Mouse (Mus musculus): ENCODE measurements at regions not wholly inside any gene's neighbourhood (a gene's known extent, or its start where the extent isn't known, plus 50 kb on each side); places are given as distances from the start of the nearest gene placed in this dataset.
A peak's percentile ranks its signal among the peaks of the same experiment; 100 is the strongest.

DNA sequence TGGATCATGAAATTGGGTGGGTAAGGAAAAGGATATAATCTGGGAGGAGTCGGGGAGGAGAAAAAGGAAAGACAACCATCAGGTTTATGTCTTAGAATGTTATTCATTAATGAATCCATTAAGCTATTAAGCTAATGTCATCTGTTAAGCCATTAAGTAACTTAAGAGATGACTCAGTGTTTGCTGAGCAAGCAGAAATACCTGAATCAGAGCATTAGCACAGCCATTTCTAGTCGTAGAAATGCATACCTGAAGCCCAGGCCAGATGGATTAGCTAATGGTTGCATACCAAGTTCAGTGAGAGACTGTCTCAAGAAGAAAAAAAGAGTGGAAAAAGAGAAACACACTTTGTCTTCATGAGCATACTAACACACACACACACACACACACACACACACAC, 244.0 kb upstream of the P2ry1 start:
- Histone ChIP-seq H3K4me2 (ENCODE audit: low read depth, low read length) (no peak overlapping the region), H3K4me3 (ENCODE audit: low read length) (no peak overlapping the region), H3K9ac (ENCODE audit: low read length) (no peak overlapping the region), H3K27ac (ENCODE audit: low read length) (no peak overlapping the region), H3K4me1 (ENCODE audit: control insufficient read depth, insufficient read depth, low read length) (no peaks in the 10 kb centered on the region), H3K36me3 (ENCODE audit: control insufficient read depth, insufficient read depth) (no peaks in the 10 kb centered on the region), H3K27me3 (ENCODE audit: control insufficient read depth, insufficient read depth, low read length) (no peaks in the 10 kb centered on the region), H3K9me3 (replicated peaks; ENCODE audit: control insufficient read depth, low read length) (no peaks in the 10 kb centered on the region)
- 71% methylated on average over 2 of the region's 2 CpGs for WGBS
- ATAC-seq (replicated peaks; ENCODE audit: extremely low read depth, insufficient read depth, low FRiP score), result no peak

DNA sequence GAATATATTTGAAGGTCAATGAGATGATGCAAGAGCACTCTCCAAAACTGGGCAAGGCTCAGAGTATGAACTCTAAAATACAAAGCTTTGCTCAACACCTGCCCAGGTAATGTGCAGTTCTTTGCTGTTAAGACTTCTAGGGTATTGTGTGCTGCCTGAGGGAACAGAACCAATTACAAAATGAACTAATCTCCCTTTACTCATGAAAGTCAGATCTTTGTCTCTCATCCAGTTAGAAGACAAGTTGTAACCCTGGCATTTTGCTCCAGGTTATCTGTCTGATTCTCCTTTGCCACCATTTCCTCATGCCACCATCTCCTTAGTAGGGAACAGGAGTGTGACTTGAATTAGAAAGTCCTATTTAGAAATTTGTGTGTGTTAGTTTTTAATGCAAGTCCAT, 243.5 kb upstream of the P2ry1 start:
- Histone ChIP-seq H3K9me3 (replicated peaks; ENCODE audit: control insufficient read depth, low read length) (no peaks in the 10 kb centered on the region), H3K27ac (ENCODE audit: low read length) (no peak overlapping the region), H3K27me3 (ENCODE audit: control insufficient read depth, insufficient read depth, low read length) (no peaks in the 10 kb centered on the region), H3K36me3 (ENCODE audit: control insufficient read depth, insufficient read depth) (no peaks in the 10 kb centered on the region), H3K4me3 (ENCODE audit: low read length) (no peak overlapping the region), H3K9ac (ENCODE audit: low read length) (no peak overlapping the region), H3K4me2 (ENCODE audit: low read depth, low read length) (no peak overlapping the region), H3K4me1 (ENCODE audit: control insufficient read depth, insufficient read depth, low read length) (no peaks in the 10 kb centered on the region)
- no peak for ATAC-seq (replicated peaks; ENCODE audit: extremely low read depth, insufficient read depth, low FRiP score)

DNA sequence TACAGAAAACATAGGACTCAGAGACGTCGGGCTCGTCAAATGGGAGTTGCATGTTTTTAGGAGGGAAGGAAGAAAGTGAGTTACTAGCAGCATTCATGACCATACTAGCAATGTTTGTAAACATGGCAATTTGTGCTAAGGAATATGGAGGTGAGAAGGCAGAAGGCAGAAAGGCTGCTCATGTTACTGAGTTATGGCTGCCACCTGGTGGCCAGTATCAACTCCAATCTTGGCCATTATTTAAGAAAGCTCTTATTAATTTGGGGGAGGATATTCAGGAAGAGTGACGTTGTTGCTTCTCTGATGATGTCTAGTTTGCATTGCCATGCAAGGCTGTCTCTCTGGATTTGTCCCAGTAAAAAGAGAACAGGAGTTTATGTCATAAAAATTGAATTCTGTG, 239.7 kb upstream of the P2ry1 start:
- Histone ChIP-seq H3K9me3 (replicated peaks; ENCODE audit: control insufficient read depth, low read length) (no peaks in the 10 kb centered on the region), H3K9ac (ENCODE audit: low read length) (no peak overlapping the region), H3K4me3 (ENCODE audit: low read length) (no peak overlapping the region), H3K36me3 (ENCODE audit: control insufficient read depth, insufficient read depth) (no peaks in the 10 kb centered on the region), H3K27me3 (ENCODE audit: control insufficient read depth, insufficient read depth, low read length) (no peaks in the 10 kb centered on the region), H3K27ac (ENCODE audit: low read length) (no peak overlapping the region), H3K4me2 (ENCODE audit: low read depth, low read length) (no peak overlapping the region), H3K4me1 (ENCODE audit: control insufficient read depth, insufficient read depth, low read length) (no peaks in the 10 kb centered on the region)
- WGBS, result 57% methylated on average over 4 of the region's 4 CpGs
- ATAC-seq (replicated peaks; ENCODE audit: extremely low read depth, insufficient read depth, low FRiP score), result no peak

DNA sequence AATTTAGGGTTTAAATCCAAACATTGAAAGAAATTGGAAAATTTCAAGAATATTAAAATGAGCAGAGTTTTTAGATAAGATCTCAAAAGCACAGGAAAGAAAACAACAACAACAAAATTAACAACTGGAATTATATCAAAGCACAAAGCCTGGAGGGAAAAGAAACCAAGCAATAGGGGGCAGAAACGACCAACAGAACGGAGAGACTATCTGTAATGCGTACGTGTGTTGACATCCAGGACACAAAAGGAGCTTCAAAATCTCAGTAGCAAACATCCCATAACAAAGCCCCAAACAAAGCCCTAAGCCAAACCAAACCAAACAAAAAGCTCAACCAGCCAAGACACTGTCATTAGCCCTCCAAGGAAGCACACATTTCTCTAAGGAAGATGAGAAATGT, 237.5 kb upstream of the P2ry1 start:
- Histone ChIP-seq H3K4me2 (ENCODE audit: low read depth, low read length) (no peak overlapping the region), H3K4me1 (ENCODE audit: control insufficient read depth, insufficient read depth, low read length) (no peaks in the 10 kb centered on the region), H3K4me3 (ENCODE audit: low read length) (no peak overlapping the region), H3K9ac (ENCODE audit: low read length) (no peak overlapping the region), H3K36me3 (ENCODE audit: control insufficient read depth, insufficient read depth) (no peaks in the 10 kb centered on the region), H3K9me3 (replicated peaks; ENCODE audit: control insufficient read depth, low read length) (no peaks in the 10 kb centered on the region), H3K27me3 (ENCODE audit: control insufficient read depth, insufficient read depth, low read length) (no peaks in the 10 kb centered on the region), H3K27ac (ENCODE audit: low read length) (no peak overlapping the region)
- no peak for ATAC-seq (replicated peaks; ENCODE audit: extremely low read depth, insufficient read depth, low FRiP score)
- 51% methylated on average over 4 of the region's 4 CpGs for WGBS

DNA sequence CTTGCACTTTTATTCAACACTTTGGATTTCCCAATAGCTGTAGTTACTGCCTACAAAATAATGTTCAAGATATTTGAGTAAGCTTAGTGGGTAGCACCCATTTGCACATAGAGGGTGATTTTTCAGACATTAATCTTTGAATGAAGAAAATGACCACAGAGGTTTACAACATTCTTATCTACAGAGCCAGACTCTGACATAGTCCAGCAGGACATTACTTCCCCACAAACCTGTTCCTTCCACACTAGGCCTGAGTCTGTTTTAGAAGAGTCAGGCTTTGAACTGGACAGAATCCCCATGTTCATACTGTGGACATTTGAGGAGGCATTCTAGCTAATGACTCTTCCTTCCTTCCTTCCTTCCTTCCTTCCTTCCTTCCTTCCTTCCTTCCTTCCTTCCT, 233.6 kb upstream of the P2ry1 start:
- Histone ChIP-seq H3K4me1 (ENCODE audit: control insufficient read depth, insufficient read depth, low read length) (no peaks in the 10 kb centered on the region), H3K4me3 (ENCODE audit: low read length) (no peak overlapping the region), H3K27me3 (ENCODE audit: control insufficient read depth, insufficient read depth, low read length) (no peaks in the 10 kb centered on the region), H3K27ac (ENCODE audit: low read length) (no peak overlapping the region), H3K9ac (ENCODE audit: low read length) (no peak overlapping the region), H3K9me3 (replicated peaks; ENCODE audit: control insufficient read depth, low read length) (no peaks in the 10 kb centered on the region), H3K36me3 (ENCODE audit: control insufficient read depth, insufficient read depth) (no peaks in the 10 kb centered on the region), H3K4me2 (ENCODE audit: low read depth, low read length) (no peak overlapping the region)
- no peak for ATAC-seq (replicated peaks; ENCODE audit: extremely low read depth, insufficient read depth, low FRiP score)

DNA sequence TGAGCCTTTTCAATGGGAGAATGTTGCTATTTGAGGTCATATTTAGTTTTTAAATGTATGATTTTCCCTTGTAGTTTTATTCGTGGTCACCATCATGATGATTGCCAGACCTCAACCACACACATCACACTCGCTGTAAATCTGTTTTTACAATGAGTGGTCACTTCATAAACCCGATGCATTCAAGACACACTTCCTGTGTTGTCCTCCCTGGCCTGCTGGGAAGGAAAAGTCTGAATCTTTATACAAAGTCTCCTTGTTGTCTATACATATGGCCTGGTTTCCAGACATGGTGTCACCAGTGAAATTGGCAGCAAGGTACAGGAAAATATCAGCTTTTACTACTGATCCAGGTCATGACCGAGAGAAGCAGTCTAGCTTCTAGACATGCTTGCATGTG, 230.7 kb upstream of the P2ry1 start:
- no peaks in the 10 kb centered on the region for H3K27me3 ChIP-seq (ENCODE audit: control insufficient read depth, insufficient read depth, low read length)
- no peak overlapping the region for H3K4me3 ChIP-seq (ENCODE audit: low read length)
- WGBS, result 61% methylated on average over 4 of the region's 4 CpGs
- no peak overlapping the region for H3K27ac ChIP-seq (ENCODE audit: low read length)
- H3K36me3 ChIP-seq (ENCODE audit: control insufficient read depth, insufficient read depth), result no peaks in the 10 kb centered on the region
- no peak overlapping the region for H3K9ac ChIP-seq (ENCODE audit: low read length)
- no peaks in the 10 kb centered on the region for H3K9me3 ChIP-seq (replicated peaks; ENCODE audit: control insufficient read depth, low read length)
- H3K4me1 ChIP-seq (ENCODE audit: control insufficient read depth, insufficient read depth, low read length), result no peaks in the 10 kb centered on the region
- no peak overlapping the region for H3K4me2 ChIP-seq (ENCODE audit: low read depth, low read length)
- ATAC-seq (replicated peaks; ENCODE audit: extremely low read depth, insufficient read depth, low FRiP score), result no peak

DNA sequence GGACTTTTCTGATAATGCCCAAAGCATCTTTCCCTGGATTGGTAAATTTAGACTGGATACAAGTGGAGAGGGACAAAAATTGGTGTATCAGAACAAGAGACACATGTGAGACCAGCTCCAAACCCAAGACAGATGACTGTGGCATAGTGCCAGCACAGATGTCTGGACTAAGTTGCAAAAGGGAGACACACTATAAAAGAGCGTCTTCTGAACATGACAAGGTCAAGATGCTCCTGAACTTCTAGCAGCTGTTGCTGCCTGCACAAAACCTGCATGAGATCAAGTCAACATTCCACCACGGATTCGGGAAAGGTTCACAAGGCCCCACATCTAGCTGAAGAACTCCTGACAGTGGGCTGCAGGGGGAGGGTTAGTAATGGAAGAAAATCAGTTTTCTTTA, 229.2 kb upstream of the P2ry1 start:
- no peak for ATAC-seq (replicated peaks; ENCODE audit: extremely low read depth, insufficient read depth, low FRiP score)
- Histone ChIP-seq H3K4me1 (ENCODE audit: control insufficient read depth, insufficient read depth, low read length) (no peaks in the 10 kb centered on the region), H3K4me2 (ENCODE audit: low read depth, low read length) (no peak overlapping the region), H3K9ac (ENCODE audit: low read length) (no peak overlapping the region), H3K27me3 (ENCODE audit: control insufficient read depth, insufficient read depth, low read length) (no peaks in the 10 kb centered on the region), H3K9me3 (replicated peaks; ENCODE audit: control insufficient read depth, low read length) (no peaks in the 10 kb centered on the region), H3K4me3 (ENCODE audit: low read length) (no peak overlapping the region), H3K27ac (ENCODE audit: low read length) (no peak overlapping the region), H3K36me3 (ENCODE audit: control insufficient read depth, insufficient read depth) (no peaks in the 10 kb centered on the region)
- 37% methylated on average over 3 of the region's 3 CpGs for WGBS

DNA sequence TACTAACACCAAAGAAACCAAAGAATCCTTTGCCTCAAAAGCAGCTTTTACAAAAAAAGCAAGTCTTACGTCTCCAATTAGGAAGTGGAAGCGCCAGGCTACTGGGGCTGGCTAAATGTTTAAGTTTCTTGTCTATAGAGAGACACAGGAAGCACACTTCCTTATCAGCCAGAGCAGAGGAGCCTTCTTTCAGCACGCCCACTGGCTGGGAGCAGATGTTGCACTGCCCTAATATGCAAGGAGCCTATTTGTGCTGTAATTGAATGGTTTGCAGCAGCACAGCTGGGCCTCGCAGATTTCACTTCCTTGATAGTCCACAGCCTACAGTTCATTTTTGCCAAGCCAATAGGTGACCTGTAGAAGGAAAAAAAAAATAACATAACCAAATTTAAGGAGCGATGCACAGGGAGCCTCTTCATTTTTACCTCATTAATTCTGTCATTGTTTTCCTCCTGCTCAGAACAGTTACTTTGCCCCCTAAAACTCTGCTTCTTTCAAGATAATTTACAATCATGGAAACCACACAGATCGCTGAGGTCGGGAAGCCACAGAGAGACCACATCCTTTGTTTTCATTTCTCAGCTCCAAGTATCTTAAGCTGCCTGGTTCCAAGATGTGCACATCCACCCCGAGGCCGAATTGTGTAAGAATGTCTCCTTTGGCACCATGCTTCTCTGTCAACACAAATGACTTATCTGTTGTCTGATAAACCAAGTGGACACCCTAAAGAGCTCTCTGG, 217.3 kb upstream of the P2ry1 start:
- no peaks in the 10 kb centered on the region for H3K36me3 ChIP-seq (ENCODE audit: control insufficient read depth, insufficient read depth)
- no peak overlapping the region for H3K4me3 ChIP-seq (ENCODE audit: low read length)
- peak overlapping the region; percentile 77 for H3K27ac ChIP-seq (ENCODE audit: low read length)
- H3K4me1 ChIP-seq (ENCODE audit: control insufficient read depth, insufficient read depth, low read length), result peaks cover 2% of the 10 kb centered on the region; the same call in 1 of the 2 replicates
- no peak overlapping the region for H3K9ac ChIP-seq (ENCODE audit: low read length)
- WGBS, result 30% methylated on average over 9 of the region's 9 CpGs
- no peaks in the 10 kb centered on the region for H3K27me3 ChIP-seq (ENCODE audit: control insufficient read depth, insufficient read depth, low read length)
- no peak overlapping the region for H3K4me2 ChIP-seq (ENCODE audit: low read depth, low read length)
- ATAC-seq (replicated peaks; ENCODE audit: extremely low read depth, insufficient read depth, low FRiP score), result peak; percentile 86
- H3K9me3 ChIP-seq (replicated peaks; ENCODE audit: control insufficient read depth, low read length), result no peaks in the 10 kb centered on the region

DNA sequence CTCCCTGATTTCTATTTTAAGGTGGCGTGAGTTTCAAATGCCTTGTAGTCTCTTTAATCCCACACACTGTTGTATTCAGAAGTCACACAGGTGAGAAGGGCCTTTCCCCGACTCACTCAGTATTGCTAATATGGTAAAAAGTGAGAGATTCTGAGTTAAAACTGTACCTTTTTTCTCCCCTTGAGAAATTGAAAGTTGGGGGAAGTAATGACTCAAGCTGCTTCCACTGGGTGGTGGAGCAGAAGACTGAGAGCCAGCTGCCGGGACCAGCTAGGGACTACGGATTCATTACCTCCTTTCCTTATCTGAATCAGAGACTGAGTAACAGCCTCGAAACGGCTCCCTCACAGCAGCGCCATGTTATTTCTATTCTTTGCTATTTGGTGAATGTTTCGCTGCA, 214.6 kb upstream of the P2ry1 start:
- H3K4me3 ChIP-seq (ENCODE audit: low read length), result no peak overlapping the region
- WGBS, result 55% methylated on average over 8 of the region's 8 CpGs
- no peaks in the 10 kb centered on the region for H3K27me3 ChIP-seq (ENCODE audit: control insufficient read depth, insufficient read depth, low read length)
- H3K4me2 ChIP-seq (ENCODE audit: low read depth, low read length), result no peak overlapping the region
- no peaks in the 10 kb centered on the region for H3K9me3 ChIP-seq (replicated peaks; ENCODE audit: control insufficient read depth, low read length)
- H3K36me3 ChIP-seq (ENCODE audit: control insufficient read depth, insufficient read depth), result no peaks in the 10 kb centered on the region
- no peak overlapping the region for H3K9ac ChIP-seq (ENCODE audit: low read length)
- H3K27ac ChIP-seq (ENCODE audit: low read length), result no peak overlapping the region
- peaks cover 2% of the 10 kb centered on the region; the same call in 1 of the 2 replicates for H3K4me1 ChIP-seq (ENCODE audit: control insufficient read depth, insufficient read depth, low read length)
- ATAC-seq (replicated peaks; ENCODE audit: extremely low read depth, insufficient read depth, low FRiP score), result no peak

All from heart, embryonic 16.5 days (tissue).